Mouse (Mus musculus): ENCODE results near the gene Hirip3. TPM values are rescaled to one million over a fixed set of nuclear protein-coding genes. Genes with fewer than 3 reads are reported as not detected.
"Not testable (repeated sequence)": the region's sequence is repeated elsewhere in the genome, so short reads cannot be mapped to it uniquely, and the experiment has no call there.

Gene Hirip3
- polyA plus RNA-seq, 1 experiment from 2014 or later: 47.7 TPM

- Histone ChIP-seq H3K4me3 (peak within 1 kb of the TSS; percentile 66), H3K9me3 (replicated peaks) (no peaks in the 10 kb centered on the region), H3K36me3 (ENCODE audit: poor library complexity, severe bottlenecking) (peaks cover 17% of the 10 kb centered on the region), H3K27ac (peak within 1 kb of the TSS; percentile 92), H3K9ac (peak within 1 kb of the TSS; percentile 85), H3K27me3 (no peaks in the 10 kb centered on the region), H3K4me1 (peaks cover 41% of the 10 kb centered on the region), H3K4me2 (peak within 1 kb of the TSS; percentile 91)
- ATAC-seq: peak; percentile 98
- under 1% methylated on average over 54 of the region's 56 CpGs for WGBS
Measured at GRCm38 (mm10) chr7:126884286-126885164, 22.8 kb downstream of the Hirip3 start, which contains the start of gene Taok2. TSS of gene Taok2 (minus strand) at chr7:126884703.

- Histone ChIP-seq H3K4me1 (peaks cover 21% of the 10 kb centered on the region), H3K4me3 (no peak overlapping the region), H3K9ac (no peak overlapping the region), H3K4me2 (no peak overlapping the region), H3K27me3 (no peaks in the 10 kb centered on the region), H3K36me3 (ENCODE audit: poor library complexity, severe bottlenecking) (peaks cover 18% of the 10 kb centered on the region), H3K27ac (no peak overlapping the region), H3K9me3 (replicated peaks) (no peaks in the 10 kb centered on the region)
- ATAC-seq: no peak
- 94% methylated on average over 5 of the region's 5 CpGs for WGBS
Measured at GRCm38 (mm10) chr7:126887281-126887680, 25.5 kb downstream of the Hirip3 start.

- 45% methylated on average over 7 of the region's 7 CpGs for WGBS
- Histone ChIP-seq H3K4me3 (no peak overlapping the region), H3K27me3 (no peaks in the 10 kb centered on the region), H3K4me2 (no peak overlapping the region), H3K27ac (no peak overlapping the region), H3K9me3 (replicated peaks) (no peaks in the 10 kb centered on the region), H3K36me3 (ENCODE audit: poor library complexity, severe bottlenecking) (peaks cover 18% of the 10 kb centered on the region), H3K9ac (no peak overlapping the region), H3K4me1 (peaks cover 5% of the 10 kb centered on the region)
- no peak for ATAC-seq
Measured at GRCm38 (mm10) chr7:126888852-126889251, 27.1 kb downstream of the Hirip3 start.

- Histone ChIP-seq H3K9me3 (replicated peaks) (no peaks in the 10 kb centered on the region), H3K4me2 (peak overlapping the region; percentile 75; the same call in 1 of the 2 replicates), H3K4me1 (peaks cover 18% of the 10 kb centered on the region), H3K27me3 (no peaks in the 10 kb centered on the region), H3K4me3 (peak overlapping the region; percentile 6), H3K9ac (peak overlapping the region; percentile 12; the same call in 1 of the 2 replicates), H3K36me3 (ENCODE audit: poor library complexity, severe bottlenecking) (peaks cover under 1% of the 10 kb centered on the region), H3K27ac (no peak overlapping the region)
- 93% methylated on average over 5 of the region's 5 CpGs for WGBS
- ATAC-seq: no peak
Measured at GRCm38 (mm10) chr7:126896912-126897311, 35.1 kb downstream of the Hirip3 start.

- H3K27me3 ChIP-seq: no peaks in the 10 kb centered on the region
- ATAC-seq: no peak; the same call in 1 of the 2 replicates
- no peaks in the 10 kb centered on the region; the same call in 1 of the 2 replicates for H3K36me3 ChIP-seq (ENCODE audit: poor library complexity, severe bottlenecking)
- H3K4me1 ChIP-seq: peaks cover 18% of the 10 kb centered on the region
- H3K9me3 ChIP-seq (replicated peaks): no peaks in the 10 kb centered on the region
- 23% methylated on average over 16 of the region's 16 CpGs for WGBS
- peak overlapping the region; percentile 65 for H3K4me3 ChIP-seq
- H3K27ac ChIP-seq: peak overlapping the region; percentile 63
- H3K4me2 ChIP-seq: peak overlapping the region; percentile 75
- peak overlapping the region; percentile 87 for H3K9ac ChIP-seq
Measured at GRCm38 (mm10) chr7:126897390-126898101, 35.8 kb downstream of the Hirip3 start.

GRCm38 (mm10) chr7:126898102-126898990, 36.6 kb downstream of the Hirip3 start:
- Histone ChIP-seq H3K27me3 (no peaks in the 10 kb centered on the region), H3K9ac (peak overlapping the region; percentile 87), H3K4me2 (peak overlapping the region; percentile 75), H3K4me3 (peak overlapping the region; percentile 65), H3K9me3 (replicated peaks) (no peaks in the 10 kb centered on the region), H3K27ac (peak overlapping the region; percentile 63), H3K4me1 (peaks cover 18% of the 10 kb centered on the region), H3K36me3 (ENCODE audit: poor library complexity, severe bottlenecking) (no peaks in the 10 kb centered on the region; the same call in 1 of the 2 replicates)
- peak; percentile 96 for ATAC-seq
- WGBS: 12% methylated on average over 36 of the region's 37 CpGs

GRCm38 (mm10) chr7:126899781-126900180, 38.0 kb downstream of the Hirip3 start:
- H3K9ac ChIP-seq; H3K27ac ChIP-seq; H3K9me3 ChIP-seq (replicated peaks); H3K4me3 ChIP-seq; H3K36me3 ChIP-seq (ENCODE audit: poor library complexity, severe bottlenecking); ATAC-seq; H3K4me2 ChIP-seq; H3K27me3 ChIP-seq: not testable (repeated sequence)
- 94% methylated on average over 8 of the region's 9 CpGs for WGBS
- peaks cover 18% of the 10 kb centered on the region for H3K4me1 ChIP-seq

GRCm38 (mm10) chr7:126905590-126905989, 43.8 kb downstream of the Hirip3 start:
- Histone ChIP-seq H3K4me2 (no peak overlapping the region), H3K9ac (no peak overlapping the region), H3K27ac (no peak overlapping the region), H3K4me3 (no peak overlapping the region), H3K4me1 (no peaks in the 10 kb centered on the region), H3K27me3 (no peaks in the 10 kb centered on the region), H3K36me3 (ENCODE audit: poor library complexity, severe bottlenecking) (0 out of 2 replicates have a peak, but pooled peaks cover 4% of the 10 kb centered on the region), H3K9me3 (replicated peaks) (no peaks in the 10 kb centered on the region)
- WGBS: 80% methylated on average over 3 of the region's 3 CpGs
- no peak for ATAC-seq

- H3K36me3 ChIP-seq (ENCODE audit: poor library complexity, severe bottlenecking): 0 out of 2 replicates have a peak, but pooled peaks cover 4% of the 10 kb centered on the region
- ATAC-seq: no peak
- no peak overlapping the region for H3K27ac ChIP-seq
Measured at GRCm38 (mm10) chr7:126914844-126915243, 53.1 kb downstream of the Hirip3 start.

More at GRCm38 (mm10) chr7:126914844-126915243, 53.1 kb downstream of the Hirip3 start:
- no peak overlapping the region for H3K9ac ChIP-seq
- whole genome bisulfite sequencing: 95% methylated on average over 3 of the region's 3 CpGs
- no peaks in the 10 kb centered on the region for H3K4me1 ChIP-seq
- no peak overlapping the region for H3K4me3 ChIP-seq
- no peaks in the 10 kb centered on the region for H3K9me3 ChIP-seq (replicated peaks)
- no peaks in the 10 kb centered on the region for H3K27me3 ChIP-seq
- H3K4me2 ChIP-seq: no peak overlapping the region

Data from forebrain, embryonic 13.5 days (tissue).